Mouse (Mus musculus) heart, postnatal 0 days (tissue): ENCODE results near the gene Myrf.

ENCODE experiments used
- CTCF ChIP-seq: IDR thresholded peaks from 2 replicates; pipeline ENCODE4 v1.5.1; 2016; ENCODE audit warnings: antibody characterized with exemption, control low read depth, low read depth
- EP300 ChIP-seq: IDR thresholded peaks from 2 replicates; pipeline ENCODE4 v1.6.1; 2016; ENCODE audit warnings: antibody characterized with exemption, low read depth

GRCm38 (mm10) chr19:10197130-10197529 is 43.4 kb downstream of the Myrf start:
- TF ChIP-seq CTCF (no peak), EP300 (no peak)
